Mouse (Mus musculus): ENCODE results near the gene Atm. TPM values are rescaled to one million over a fixed set of nuclear protein-coding genes. Genes with fewer than 3 reads are reported as not detected.

The Atm gene
- polyA plus RNA-seq, 1 experiment from 2014 or later, result 14.7 TPM

DNA sequence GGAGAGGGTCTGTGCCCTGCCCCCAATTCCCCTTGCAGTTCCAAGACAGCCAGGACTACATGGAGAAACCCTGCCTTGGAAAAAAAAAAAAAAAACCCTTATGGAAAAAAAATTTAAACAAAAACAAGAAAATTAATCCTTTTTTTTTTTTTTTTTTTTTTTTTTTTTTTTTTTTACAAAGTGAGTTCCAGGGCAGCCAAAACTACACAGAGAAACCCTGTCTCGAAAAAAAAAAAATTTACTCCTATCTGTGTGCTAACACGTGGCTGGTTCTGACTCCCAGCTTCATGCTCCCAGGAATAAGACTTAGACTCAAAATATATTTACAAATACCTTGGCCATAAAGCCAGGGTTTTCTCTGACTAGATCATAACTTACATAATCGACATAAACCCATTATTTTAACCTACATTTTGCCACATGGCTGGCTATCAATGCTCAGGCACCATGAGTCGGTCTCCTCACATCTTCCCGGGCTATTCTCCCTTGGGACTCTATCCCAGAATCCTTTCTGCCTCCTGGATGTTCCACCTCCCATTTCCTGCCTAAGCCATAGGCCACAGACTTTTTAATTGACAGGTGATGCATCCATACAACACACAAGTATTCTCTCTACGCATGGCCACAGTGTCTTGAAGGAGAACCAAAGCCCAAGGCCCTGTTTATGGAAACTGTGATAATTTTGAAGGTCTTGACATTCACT is 132.3 kb downstream of the Atm start:
- Histone ChIP-seq H3K36me3 (no peaks in the 10 kb centered on the region), H3K9ac (replicated peaks) (no peak overlapping the region), H3K27ac (peak overlapping the region; percentile 92), H3K4me3 (replicated peaks) (peak overlapping the region; percentile 39; the same call in 1 of the 2 replicates), H3K4me1 (replicated peaks) (peaks cover 21% of the 10 kb centered on the region), H3K27me3 (no peaks in the 10 kb centered on the region), H3K9me3 (no peaks in the 10 kb centered on the region), H3K4me2 (replicated peaks) (peak overlapping the region; percentile 54)
- WGBS, result 75% methylated on average over 6 of the region's 6 CpGs
- peak; percentile 61; the same call in 1 of the 2 replicates for ATAC-seq

DNA sequence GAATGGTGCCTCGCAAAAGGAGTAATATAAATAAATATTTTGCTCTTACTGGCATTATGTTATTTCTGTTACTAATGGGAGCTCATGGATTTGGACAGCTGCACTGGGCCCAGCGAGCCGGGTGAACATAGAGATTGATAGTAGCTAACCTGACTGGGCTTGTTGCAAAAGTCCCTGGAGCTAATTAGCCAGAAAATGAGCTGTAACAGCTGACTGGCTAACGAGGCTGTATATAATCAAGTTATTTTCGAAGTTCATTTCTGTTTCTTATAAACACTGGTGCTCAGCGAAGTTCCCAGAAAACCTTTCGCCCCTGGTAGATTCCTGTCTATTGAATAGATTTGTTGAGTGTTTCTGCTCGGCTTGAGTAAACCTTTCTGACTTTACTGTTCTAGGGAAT is 133.5 kb downstream of the Atm start:
- 84% methylated on average over 8 of the region's 8 CpGs for WGBS
- Histone ChIP-seq H3K9me3 (no peaks in the 10 kb centered on the region), H3K27me3 (no peaks in the 10 kb centered on the region), H3K4me2 (replicated peaks) (peak overlapping the region; percentile 23; the same call in 1 of the 2 replicates), H3K4me3 (replicated peaks) (no peak overlapping the region), H3K36me3 (no peaks in the 10 kb centered on the region), H3K4me1 (replicated peaks) (peaks cover 21% of the 10 kb centered on the region), H3K9ac (replicated peaks) (no peak overlapping the region), H3K27ac (no peak overlapping the region)
- no peak for ATAC-seq

DNA sequence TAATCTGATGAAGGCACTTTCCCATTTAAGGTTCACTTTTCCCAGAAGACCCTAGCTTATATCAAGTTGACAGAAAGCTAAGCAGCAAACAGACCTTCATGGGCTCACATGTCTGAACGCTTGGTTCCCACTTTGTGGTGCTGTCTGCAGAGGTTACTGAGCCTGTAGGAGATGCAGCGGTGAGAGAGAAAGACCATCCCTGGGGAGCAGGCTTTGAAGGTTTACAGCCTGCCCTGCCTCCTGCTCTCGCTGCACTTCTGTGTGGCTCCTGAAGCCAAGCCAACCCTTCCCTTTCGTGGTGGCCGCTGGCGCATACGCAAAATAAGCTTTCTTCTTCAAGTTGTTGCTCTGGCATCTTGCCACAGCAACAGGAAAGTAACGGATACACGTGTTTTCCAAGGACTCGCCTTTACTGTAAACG is 134.2 kb downstream of the Atm start, which contains the start of gene 4930550C14Rik:
4930550C14Rik (plus strand) TSS at position 35 of the 421 bp plus-strand sequence.
- peak within 1 kb of the TSS; percentile 23; the same call in 1 of the 2 replicates for H3K4me2 ChIP-seq (replicated peaks)
- no peaks in the 10 kb centered on the region for H3K27me3 ChIP-seq
- peaks cover 21% of the 10 kb centered on the region for H3K4me1 ChIP-seq (replicated peaks)
- no peak within 1 kb of the TSS for H3K4me3 ChIP-seq (replicated peaks)
- WGBS, result 25% methylated on average over 11 of the region's 11 CpGs
- ATAC-seq, result no peak
- H3K9ac ChIP-seq (replicated peaks), result no peak within 1 kb of the TSS
- H3K9me3 ChIP-seq, result no peaks in the 10 kb centered on the region
- no peak within 1 kb of the TSS for H3K27ac ChIP-seq
- H3K36me3 ChIP-seq, result no peaks in the 10 kb centered on the region

DNA sequence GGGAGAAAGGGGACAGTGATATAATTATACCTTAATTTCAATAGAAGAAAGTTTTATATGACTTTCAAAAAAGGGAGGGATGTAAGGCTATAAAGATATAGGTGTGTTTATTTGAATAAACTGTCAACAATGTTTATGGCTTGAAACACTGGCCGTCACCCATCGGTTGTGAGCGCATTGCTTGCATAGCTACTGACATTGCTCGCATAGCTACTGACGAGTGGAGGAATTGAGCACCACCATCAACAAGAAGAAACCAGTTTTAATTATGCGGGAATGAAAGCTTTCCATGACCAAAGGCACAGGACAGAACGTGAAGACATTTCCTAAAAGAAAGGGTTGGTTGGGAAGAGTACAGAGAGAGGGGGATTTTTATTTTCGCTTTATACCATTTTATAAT is 135.4 kb downstream of the Atm start:
- WGBS, result 90% methylated on average over 8 of the region's 8 CpGs
- no peak for ATAC-seq
- H3K9ac ChIP-seq (replicated peaks), result no peak overlapping the region
- no peaks in the 10 kb centered on the region for H3K27me3 ChIP-seq
- H3K36me3 ChIP-seq, result no peaks in the 10 kb centered on the region
- H3K4me1 ChIP-seq (replicated peaks), result peaks cover 21% of the 10 kb centered on the region
- H3K27ac ChIP-seq, result no peak overlapping the region
- H3K9me3 ChIP-seq, result no peaks in the 10 kb centered on the region
- H3K4me2 ChIP-seq (replicated peaks), result no peak overlapping the region
- no peak overlapping the region for H3K4me3 ChIP-seq (replicated peaks)

DNA sequence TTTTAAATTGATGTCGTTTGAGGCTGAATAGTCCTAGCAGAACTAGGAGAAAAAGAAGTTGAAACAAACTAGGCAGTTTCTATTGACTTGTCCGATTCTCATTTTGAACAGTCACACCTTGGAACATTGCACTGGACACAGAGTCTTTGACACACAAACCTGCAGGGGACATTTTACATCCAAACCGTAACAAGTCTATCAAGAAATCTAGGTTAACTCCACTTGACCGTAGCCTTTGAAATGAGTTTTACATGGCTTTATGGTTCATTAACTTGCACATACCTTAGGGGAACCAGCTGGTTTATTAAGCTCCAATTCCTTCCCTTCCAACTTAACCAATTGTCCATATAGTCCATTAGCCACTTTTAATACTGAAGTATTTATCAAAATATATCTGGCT is 135.8 kb downstream of the Atm start:
- WGBS, result 91% methylated on average over 4 of the region's 4 CpGs
- Histone ChIP-seq H3K4me2 (replicated peaks) (no peak overlapping the region), H3K27ac (no peak overlapping the region), H3K9ac (replicated peaks) (no peak overlapping the region), H3K9me3 (no peaks in the 10 kb centered on the region), H3K27me3 (no peaks in the 10 kb centered on the region), H3K4me3 (replicated peaks) (no peak overlapping the region), H3K36me3 (no peaks in the 10 kb centered on the region), H3K4me1 (replicated peaks) (peaks cover 18% of the 10 kb centered on the region)
- ATAC-seq, result no peak

DNA sequence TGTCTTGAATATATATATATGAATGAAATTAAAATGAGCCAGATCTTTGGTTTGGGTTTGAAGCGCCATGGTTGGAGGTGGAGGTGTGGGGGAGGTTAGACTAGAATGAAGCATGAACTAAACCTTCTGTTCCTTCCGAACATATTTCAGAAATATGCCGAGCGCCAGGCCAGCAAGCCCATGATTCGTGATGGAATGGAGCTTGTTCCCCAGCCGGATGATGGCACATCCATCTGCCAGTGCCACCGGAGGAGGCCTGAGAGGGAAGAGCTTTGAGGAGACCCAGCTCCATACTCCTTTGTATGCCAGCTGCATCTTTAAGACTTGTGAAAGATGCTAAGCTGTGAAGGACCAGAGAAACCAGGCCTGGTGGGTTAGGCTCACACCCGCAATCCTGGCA is 137.0 kb downstream of the Atm start:
- Histone ChIP-seq H3K4me3 (replicated peaks) (no peak overlapping the region), H3K27ac (no peak overlapping the region), H3K9me3 (no peaks in the 10 kb centered on the region), H3K4me1 (replicated peaks) (peaks cover 9% of the 10 kb centered on the region), H3K4me2 (replicated peaks) (no peak overlapping the region), H3K27me3 (no peaks in the 10 kb centered on the region), H3K9ac (replicated peaks) (no peak overlapping the region), H3K36me3 (no peaks in the 10 kb centered on the region)
- no peak for ATAC-seq
- 92% methylated on average over 8 of the region's 8 CpGs for WGBS

DNA sequence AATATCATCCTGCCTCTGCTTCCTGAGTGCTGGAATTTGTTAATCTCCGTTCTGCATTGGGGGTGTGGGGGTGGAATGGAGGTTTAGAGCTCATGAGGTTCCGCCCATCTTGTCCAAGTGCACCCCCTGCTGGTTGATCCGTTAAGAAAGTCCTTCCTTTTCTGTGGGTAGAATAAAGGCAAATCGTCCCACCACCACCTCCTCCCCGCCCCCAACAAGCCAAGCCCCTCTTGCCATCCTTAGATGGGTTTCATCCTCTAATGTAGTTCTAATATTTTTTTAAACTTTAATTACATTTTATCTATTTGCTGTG is 138.2 kb downstream of the Atm start:
- no peak for ATAC-seq
- Histone ChIP-seq H3K9me3 (no peaks in the 10 kb centered on the region), H3K4me2 (replicated peaks) (no peak overlapping the region), H3K9ac (replicated peaks) (no peak overlapping the region), H3K4me3 (replicated peaks) (no peak overlapping the region), H3K36me3 (no peaks in the 10 kb centered on the region), H3K4me1 (replicated peaks) (peaks cover 6% of the 10 kb centered on the region; the same call in 1 of the 2 replicates), H3K27ac (no peak overlapping the region), H3K27me3 (no peaks in the 10 kb centered on the region)
- 15% methylated on average over 5 of the region's 5 CpGs for WGBS

DNA sequence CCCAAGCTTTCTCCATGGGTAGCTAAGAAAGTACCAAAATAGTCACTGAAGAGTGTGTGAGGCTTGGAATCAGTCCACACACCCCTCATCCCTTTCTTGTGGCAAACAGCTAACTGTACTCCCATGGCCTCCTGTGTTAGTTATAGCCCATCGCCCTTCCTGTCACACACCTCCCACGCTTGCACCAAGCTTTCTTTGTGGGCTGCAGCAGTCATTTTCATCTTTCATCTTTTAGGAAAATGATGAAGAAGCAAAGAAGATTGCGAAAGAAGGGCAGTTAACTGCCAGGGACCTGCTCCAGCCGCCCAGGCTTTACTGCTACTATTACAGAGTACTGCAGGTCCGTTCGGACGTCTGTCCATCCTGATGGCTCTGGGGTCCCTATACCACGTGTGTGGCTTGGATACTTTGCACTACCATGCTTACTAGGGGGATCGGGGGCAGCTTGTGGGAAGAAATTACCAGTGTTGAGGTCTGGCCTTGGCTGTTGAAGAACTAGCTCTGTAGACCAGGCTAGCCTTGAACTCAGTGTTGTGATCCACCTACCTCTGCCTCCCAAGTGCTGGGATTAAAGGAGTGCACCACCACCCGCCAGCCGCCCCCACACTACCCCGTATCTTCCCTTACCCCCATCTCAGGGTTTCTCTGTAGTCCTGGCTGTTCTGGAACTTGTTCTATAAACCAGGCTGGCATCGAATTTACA is 138.7 kb downstream of the Atm start:
- no peaks in the 10 kb centered on the region for H3K9me3 ChIP-seq
- WGBS, result 84% methylated on average over 13 of the region's 13 CpGs
- no peak for ATAC-seq

DNA sequence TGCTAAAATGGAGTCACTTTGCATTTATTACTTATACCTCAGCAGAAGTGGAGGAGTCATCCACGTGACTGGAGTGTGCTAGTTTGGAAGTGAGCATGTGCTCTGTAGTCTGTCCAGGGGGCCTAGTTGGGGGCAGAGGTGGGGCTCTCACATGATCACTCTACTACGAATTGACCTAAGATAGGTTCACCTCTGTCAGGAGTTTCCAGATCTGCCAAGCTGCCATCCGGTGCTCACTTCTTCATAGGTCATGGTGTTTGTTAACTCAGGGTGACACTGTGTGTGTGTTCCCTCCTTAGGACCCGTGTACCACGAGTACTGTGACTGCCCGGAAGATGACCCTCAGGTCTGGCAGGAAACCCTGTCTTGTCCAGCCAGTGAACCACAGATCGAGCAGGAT is 146.4 kb downstream of the Atm start:
- Histone ChIP-seq H3K9ac (replicated peaks) (no peak overlapping the region), H3K27me3 (no peaks in the 10 kb centered on the region), H3K4me3 (replicated peaks) (no peak overlapping the region), H3K4me1 (replicated peaks) (no peaks in the 10 kb centered on the region; the same call in 1 of the 2 replicates), H3K36me3 (no peaks in the 10 kb centered on the region), H3K4me2 (replicated peaks) (no peak overlapping the region), H3K9me3 (no peaks in the 10 kb centered on the region), H3K27ac (no peak overlapping the region)
- WGBS, result 88% methylated on average over 7 of the region's 7 CpGs
- ATAC-seq, result no peak

More for the DNA sequence above, 138.7 kb downstream of the Atm start:
- Histone ChIP-seq H3K9ac (replicated peaks) (no peak overlapping the region), H3K4me1 (replicated peaks) (peaks cover 6% of the 10 kb centered on the region; the same call in 1 of the 2 replicates), H3K27ac (no peak overlapping the region), H3K27me3 (no peaks in the 10 kb centered on the region), H3K4me3 (replicated peaks) (no peak overlapping the region), H3K36me3 (no peaks in the 10 kb centered on the region), H3K4me2 (replicated peaks) (no peak overlapping the region)

Small RNA genes lying within 50 kb of the gene (microRNA-seq; reads per million reads assigned to microRNA genes)
- not detected for gene Mir130c

Other genes with a start within 250 kb of the Atm start
- gene Exph5, start 235.1 kb downstream of the Atm start, polyA plus RNA-seq (2015; fragmentation: Nextera tagmentation; extraction: Ambion mirVana), result 0.13 and 0.27 TPM in 2 replicates
- 5.6 and 5.7 TPM in 2 replicates for gene Kdelc2, start 152.7 kb downstream of the Atm start, polyA plus RNA-seq (2015; fragmentation: Nextera tagmentation; extraction: Ambion mirVana)
- gene 4930550C14Rik, start 134.4 kb downstream of the Atm start, polyA plus RNA-seq (2015; fragmentation: Nextera tagmentation; extraction: Ambion mirVana), result 0.17 and 0.18 TPM in 2 replicates
- 13.5 and 13.6 TPM in 2 replicates for gene Npat, start 307 bp upstream of the Atm start, polyA plus RNA-seq (2015; fragmentation: Nextera tagmentation; extraction: Ambion mirVana)
- gene Acat1, start 73.6 kb upstream of the Atm start, polyA plus RNA-seq (2015; fragmentation: Nextera tagmentation; extraction: Ambion mirVana), result 103 and 107 TPM in 2 replicates
- 45.5 and 47.3 TPM in 2 replicates for gene Cul5, start 133.3 kb upstream of the Atm start, polyA plus RNA-seq (2015; fragmentation: Nextera tagmentation; extraction: Ambion mirVana)
- gene Rab39, start 169.5 kb upstream of the Atm start, polyA plus RNA-seq (2015; fragmentation: Nextera tagmentation; extraction: Ambion mirVana), result 3.2 and 3.6 TPM in 2 replicates
- 3.6 and 3.9 TPM in 2 replicates for gene Slc35f2, start 234.8 kb upstream of the Atm start, polyA plus RNA-seq (2015; fragmentation: Nextera tagmentation; extraction: Ambion mirVana)

Measured in midbrain, embryonic 13.5 days (tissue).